Mouse (Mus musculus) limb, embryonic 15.5 days (tissue): ENCODE results near the gene Hspe1. TPM values are rescaled to one million over a fixed set of nuclear protein-coding genes. Genes with fewer than 3 reads are reported as not detected.
"Not testable (repeated sequence)": the region's sequence is repeated elsewhere in the genome, so short reads cannot be mapped to it uniquely, and the experiment has no call there.

Source experiments
- ATAC-seq: fragments of 200-750 bp; cut with Nextera tagmentation; 2 replicates; pipeline ENCODE4 v1.8.0; 2017; ENCODE audit warnings: low read depth, moderate TSS enrichment; ENCODE audit not compliant: insufficient number of reproducible peaks, low FRiP score, low TSS enrichment
- H3K27ac ChIP-seq: fragments of 300-500 bp; sonication (generic); 2 replicates; pipeline ENCODE4 v1.5.1; 2015; ENCODE audit warnings: moderate library complexity, mild to moderate bottlenecking, inconsistent platforms
- H3K27me3 ChIP-seq: fragments of 300-500 bp; sonication (generic); 2 replicates; pipeline ENCODE4 v1.6.1; 2015; ENCODE audit warnings: inconsistent platforms
- H3K36me3 ChIP-seq: fragments of 300-500 bp; sonication (generic); 2 replicates; pipeline ENCODE4 v1.6.1; 2015; ENCODE audit warnings: inconsistent platforms
- H3K4me1 ChIP-seq: fragments of 300-500 bp; sonication (generic); 2 replicates; pipeline ENCODE4 v1.6.1; 2015; ENCODE audit warnings: inconsistent platforms
- H3K4me2 ChIP-seq: fragments of 300-500 bp; sonication (generic); 2 replicates; pipeline ENCODE4 v1.6.1; 2015; ENCODE audit warnings: mild to moderate bottlenecking, inconsistent platforms
- H3K4me3 ChIP-seq: fragments of 300-500 bp; sonication (generic); 2 replicates; pipeline ENCODE4 v1.5.1; 2015; ENCODE audit warnings: mild to moderate bottlenecking, inconsistent platforms
- H3K9ac ChIP-seq: fragments of 300-500 bp; sonication (generic); 2 replicates; pipeline ENCODE4 v1.6.1; 2015; ENCODE audit warnings: inconsistent platforms
- H3K9me3 ChIP-seq: fragments of 300-500 bp; sonication (generic); 2 replicates; pipeline ENCODE4 v1.6.1; 2016; ENCODE audit warnings: inconsistent platforms
- WGBS: fragments of 180-500 bp; shearing (Covaris S2); methylation state at CpG from one replicate; pipeline ENCODE4 v1.1.7; 2015; 5-methylcytosine and 5-hydroxymethylcytosine counted together
- polyA plus RNA-seq: library from polyadenylated mRNA; unstranded; fragments of >200 nt; fragmentation: Nextera tagmentation; extraction: Ambion mirVana; gene quantifications from 2 replicates; pipeline ENCODE4 v1.2.1, GENCODE M21; 2015

Gene Hspe1
- polyA plus RNA-seq, 1 experiment from 2014 or later = 321 TPM

DNA sequence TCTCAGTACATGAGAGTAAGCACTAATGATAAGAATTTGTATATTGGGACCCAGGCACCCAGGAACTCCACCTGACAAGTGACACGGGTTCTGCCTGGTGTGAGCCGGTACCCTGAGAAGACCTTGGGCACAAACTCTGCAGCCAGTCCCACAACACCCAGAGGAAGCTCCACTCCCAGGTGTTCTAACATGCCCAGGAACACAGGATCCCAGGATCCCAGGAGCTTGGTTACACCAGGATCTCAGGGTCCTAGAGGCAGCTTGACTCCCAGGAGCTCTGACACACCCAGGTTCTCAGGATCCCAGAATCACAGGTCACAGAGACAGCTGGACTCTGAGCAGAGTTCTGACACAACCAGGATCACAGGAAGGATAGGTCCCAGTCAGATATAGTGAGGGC lies 36.2 kb downstream of the Hspe1 start:
- 89% methylated on average over 2 of the region's 2 CpGs for WGBS
- H3K9ac ChIP-seq, H3K4me2 ChIP-seq, H3K4me1 ChIP-seq, H3K27ac ChIP-seq, H3K9me3 ChIP-seq, H3K4me3 ChIP-seq, ATAC-seq, H3K27me3 ChIP-seq, H3K36me3 ChIP-seq: not testable (repeated sequence)

DNA sequence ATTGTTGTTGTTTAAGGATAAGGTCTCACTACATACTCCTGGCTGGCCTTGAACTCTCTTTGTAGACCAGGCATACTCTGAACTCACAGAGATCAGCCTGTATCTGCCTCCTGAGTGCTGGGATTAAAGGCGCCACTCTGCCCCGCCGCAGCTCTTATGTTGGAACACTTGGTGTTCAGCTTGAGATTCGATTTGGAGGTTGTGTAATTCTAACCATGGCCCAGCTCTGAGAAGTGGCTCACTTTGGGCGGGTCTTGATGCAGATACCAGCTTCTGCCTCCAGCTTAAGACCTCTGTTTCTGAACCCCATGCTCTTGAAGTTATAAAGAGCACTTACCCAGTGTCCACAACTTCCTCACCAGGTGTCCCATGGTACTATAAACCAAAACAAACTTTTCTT lies 41.8 kb downstream of the Hspe1 start:
- Histone ChIP-seq H3K27me3 (no peaks in the 10 kb centered on the region), H3K27ac (no peak overlapping the region), H3K4me3 (no peak overlapping the region), H3K9ac (no peak overlapping the region), H3K4me2 (no peak overlapping the region), H3K9me3 (no peaks in the 10 kb centered on the region), H3K36me3 (no peaks in the 10 kb centered on the region), H3K4me1 (peaks cover 11% of the 10 kb centered on the region)
- ATAC-seq = no peak
- WGBS = 93% methylated on average over 5 of the region's 5 CpGs

DNA sequence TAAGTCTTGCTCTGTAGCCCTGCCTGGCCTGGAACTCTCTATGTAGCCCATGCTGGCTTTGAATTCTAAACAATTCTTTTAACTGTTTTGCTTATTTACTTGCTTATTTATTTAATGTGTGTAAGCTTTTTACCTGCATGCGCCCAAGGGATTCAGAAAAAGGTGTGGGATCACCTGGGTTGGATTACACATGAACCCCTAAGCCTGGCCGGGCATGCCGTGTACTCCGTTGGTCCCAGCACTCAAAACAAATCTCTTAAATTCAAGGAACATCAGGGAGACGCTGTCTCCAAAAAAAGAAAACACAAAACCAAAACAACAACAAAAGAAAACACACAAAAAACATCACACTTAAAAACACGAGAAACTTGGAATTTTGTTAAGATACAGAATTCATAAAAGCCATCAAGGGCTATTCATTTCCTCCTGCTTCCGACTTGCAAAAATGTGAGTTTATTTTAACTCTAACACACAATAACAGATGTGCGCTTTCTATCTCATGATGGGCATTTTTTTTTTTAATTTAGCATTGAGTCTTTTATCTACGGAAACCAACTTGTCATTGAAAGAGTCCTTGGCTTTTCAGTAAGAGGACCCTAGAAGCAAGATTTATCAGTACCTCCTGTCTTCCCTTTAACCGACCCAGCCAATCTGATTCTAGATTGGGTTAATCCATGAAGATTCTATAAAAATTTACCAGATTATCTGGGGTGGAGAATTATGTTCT lies 42.4 kb downstream of the Hspe1 start:
- no peaks in the 10 kb centered on the region; the same call in 1 of the 2 replicates for H3K36me3 ChIP-seq
- H3K4me3 ChIP-seq = peak overlapping the region; percentile 98
- H3K27ac ChIP-seq = peak overlapping the region; percentile 98
- no peaks in the 10 kb centered on the region for H3K27me3 ChIP-seq
- H3K4me2 ChIP-seq = peak overlapping the region; percentile 56
- peaks cover 11% of the 10 kb centered on the region for H3K4me1 ChIP-seq
- ATAC-seq = no peak
- no peaks in the 10 kb centered on the region for H3K9me3 ChIP-seq
- 61% methylated on average over 10 of the region's 10 CpGs for WGBS
- H3K9ac ChIP-seq = peak overlapping the region; percentile 44; the same call in 1 of the 2 replicates

DNA sequence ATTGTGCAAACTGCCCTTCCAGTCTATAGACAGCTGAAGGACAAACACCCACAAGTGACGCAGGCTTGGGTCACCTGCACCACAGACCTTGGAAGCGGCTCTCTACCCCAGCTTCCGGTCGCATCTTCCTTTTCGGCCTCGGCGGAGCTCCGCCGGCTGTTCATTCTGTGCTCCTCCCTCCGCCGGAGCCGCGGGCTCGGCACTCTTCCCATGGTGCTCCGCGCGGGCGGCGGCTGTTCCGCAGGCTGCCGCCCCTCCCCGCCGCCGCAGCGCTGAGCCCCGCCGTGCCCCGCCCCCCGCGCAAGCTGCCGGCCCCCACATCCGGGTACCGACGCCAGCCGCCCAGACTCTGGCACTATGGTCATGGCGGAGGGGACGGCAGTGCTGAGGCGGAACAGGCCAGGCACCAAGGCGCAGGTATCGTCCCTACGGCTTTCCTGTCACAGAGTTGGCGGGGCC lies 43.0 kb downstream of the Hspe1 start, which contains the start of gene Mob4:
TSS of gene Mob4 (plus strand) at position 289 of the 459 bp plus-strand sequence.
- H3K27me3 ChIP-seq = no peaks in the 10 kb centered on the region
- peaks cover 11% of the 10 kb centered on the region for H3K4me1 ChIP-seq
- peak within 1 kb of the TSS; percentile 56 for H3K4me2 ChIP-seq
- peak within 1 kb of the TSS; percentile 98 for H3K27ac ChIP-seq
- H3K9me3 ChIP-seq = no peaks in the 10 kb centered on the region
- peak within 1 kb of the TSS; percentile 99 for H3K9ac ChIP-seq
- WGBS = under 1% methylated on average over 41 of the region's 42 CpGs
- peak; percentile 96 for ATAC-seq
- H3K36me3 ChIP-seq = no peaks in the 10 kb centered on the region; the same call in 1 of the 2 replicates
- peak within 1 kb of the TSS; percentile 98 for H3K4me3 ChIP-seq

DNA sequence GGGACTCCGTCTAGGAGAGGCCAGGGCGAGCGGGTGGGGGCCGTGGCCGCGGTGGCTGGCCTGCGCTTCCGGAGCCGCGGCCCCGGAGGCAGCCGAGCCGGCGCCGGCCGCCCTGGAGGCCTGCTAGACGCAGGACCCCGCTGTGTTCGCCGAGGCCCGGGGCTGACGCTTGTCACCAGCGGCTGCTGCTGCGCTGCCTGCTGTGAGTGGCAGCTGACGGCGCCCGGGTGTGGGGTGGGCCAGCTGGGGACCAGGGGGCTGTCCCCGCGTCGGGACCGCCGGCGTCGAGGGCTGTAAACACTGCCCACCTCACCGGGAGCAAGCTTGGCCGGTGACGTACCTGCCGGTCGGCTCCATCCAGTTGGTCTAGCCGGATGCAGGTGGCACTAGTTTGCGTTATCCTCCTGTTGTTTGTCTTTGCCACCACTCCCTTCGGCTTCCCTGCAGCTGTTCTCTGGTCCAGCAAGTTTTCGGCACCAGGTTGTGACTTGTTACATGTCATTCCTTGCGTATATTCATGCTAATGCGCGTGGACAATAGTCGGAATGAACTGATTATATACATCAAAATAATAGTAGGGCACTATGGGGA lies 43.6 kb downstream of the Hspe1 start:
- peak overlapping the region; percentile 98 for H3K4me3 ChIP-seq
- WGBS = under 1% methylated on average over 47 of the region's 47 CpGs
- H3K4me1 ChIP-seq = peaks cover 11% of the 10 kb centered on the region
- peak overlapping the region; percentile 99 for H3K9ac ChIP-seq
- H3K9me3 ChIP-seq = no peaks in the 10 kb centered on the region
- H3K27me3 ChIP-seq = no peaks in the 10 kb centered on the region
- no peaks in the 10 kb centered on the region; the same call in 1 of the 2 replicates for H3K36me3 ChIP-seq
- peak; percentile 76 for ATAC-seq
- H3K27ac ChIP-seq = peak overlapping the region; percentile 98
- peak overlapping the region; percentile 56 for H3K4me2 ChIP-seq

DNA sequence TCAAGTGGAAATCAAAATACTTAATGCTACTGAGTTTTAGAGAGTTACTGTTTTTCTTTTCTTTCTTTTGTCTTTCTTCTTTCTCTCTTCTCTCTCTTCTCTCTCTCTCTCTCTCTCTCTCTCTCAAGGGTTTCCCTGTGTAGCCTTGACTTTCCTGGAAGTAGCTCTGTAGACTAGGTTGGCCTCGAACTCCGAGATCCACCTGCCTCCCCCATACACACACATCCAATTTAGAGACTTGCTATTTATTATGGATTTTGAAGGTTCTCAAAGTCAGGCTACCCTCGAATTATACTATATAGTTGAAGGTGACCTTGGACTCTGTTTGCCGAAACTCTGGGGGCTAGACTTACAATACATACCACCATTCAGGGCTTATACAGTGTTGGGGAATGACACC lies 44.4 kb downstream of the Hspe1 start:
- H3K27me3 ChIP-seq = no peaks in the 10 kb centered on the region
- H3K4me2 ChIP-seq = peak overlapping the region; percentile 56
- H3K36me3 ChIP-seq = no peaks in the 10 kb centered on the region; the same call in 1 of the 2 replicates
- peak overlapping the region; percentile 98 for H3K4me3 ChIP-seq
- H3K27ac ChIP-seq = no peak overlapping the region
- 70% methylated on average over 4 of the region's 4 CpGs for WGBS
- H3K4me1 ChIP-seq = peaks cover 11% of the 10 kb centered on the region
- H3K9me3 ChIP-seq = no peaks in the 10 kb centered on the region
- peak overlapping the region; percentile 99; the same call in 1 of the 2 replicates for H3K9ac ChIP-seq
- ATAC-seq = no peak

DNA sequence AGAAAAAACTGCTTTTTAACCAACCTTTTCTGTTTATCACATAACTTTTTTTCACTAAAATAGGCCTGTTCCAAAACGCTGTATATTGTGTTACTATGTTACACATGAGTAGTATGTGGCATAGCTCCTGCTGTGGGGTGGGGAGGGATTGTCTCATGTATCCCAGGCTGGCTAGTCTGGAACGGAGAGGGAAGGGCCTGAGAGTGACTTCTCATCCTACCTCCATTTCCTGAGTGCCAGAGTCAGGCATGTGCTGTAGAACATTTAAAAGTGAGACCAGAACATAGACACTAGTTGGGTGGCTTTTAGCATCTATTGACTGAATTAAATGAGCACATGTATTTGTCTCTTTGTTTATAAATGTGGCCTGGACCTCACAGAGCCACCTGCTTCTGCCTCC lies 45.2 kb downstream of the Hspe1 start:
- Histone ChIP-seq H3K4me2 (no peak overlapping the region), H3K27ac (no peak overlapping the region), H3K27me3 (no peaks in the 10 kb centered on the region), H3K9me3 (no peaks in the 10 kb centered on the region), H3K9ac (no peak overlapping the region), H3K4me3 (no peak overlapping the region), H3K4me1 (peaks cover 11% of the 10 kb centered on the region), H3K36me3 (peaks cover 3% of the 10 kb centered on the region; the same call in 1 of the 2 replicates)
- no peak for ATAC-seq
- WGBS = 66% methylated on average over 2 of the region's 2 CpGs

DNA sequence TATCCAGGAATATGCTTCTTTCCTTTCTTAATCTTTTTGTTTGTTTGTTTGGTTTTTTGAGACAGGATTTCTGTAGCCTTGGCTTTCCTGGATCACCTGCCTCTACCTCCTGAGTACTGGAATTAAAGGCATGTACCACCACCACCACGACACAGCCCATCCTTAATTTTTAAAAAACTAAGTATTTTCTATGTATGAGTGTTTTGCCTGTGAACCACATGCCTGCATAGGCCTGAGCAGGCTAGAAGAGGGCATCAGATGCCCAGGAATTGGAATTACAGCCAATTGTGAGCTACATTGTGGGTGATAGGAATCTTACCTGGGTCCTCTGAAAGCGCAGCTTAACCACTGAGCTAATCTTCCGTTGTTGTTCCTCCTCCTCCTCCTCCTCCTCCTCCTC lies 46.4 kb downstream of the Hspe1 start:
- 95% methylated on average over 3 of the region's 3 CpGs for WGBS
- Histone ChIP-seq H3K4me2 (no peak overlapping the region), H3K27ac (no peak overlapping the region), H3K4me3 (no peak overlapping the region), H3K4me1 (peaks cover 11% of the 10 kb centered on the region), H3K27me3 (no peaks in the 10 kb centered on the region), H3K36me3 (peaks cover 3% of the 10 kb centered on the region; the same call in 1 of the 2 replicates), H3K9me3 (no peaks in the 10 kb centered on the region), H3K9ac (no peak overlapping the region)
- no peak for ATAC-seq

DNA sequence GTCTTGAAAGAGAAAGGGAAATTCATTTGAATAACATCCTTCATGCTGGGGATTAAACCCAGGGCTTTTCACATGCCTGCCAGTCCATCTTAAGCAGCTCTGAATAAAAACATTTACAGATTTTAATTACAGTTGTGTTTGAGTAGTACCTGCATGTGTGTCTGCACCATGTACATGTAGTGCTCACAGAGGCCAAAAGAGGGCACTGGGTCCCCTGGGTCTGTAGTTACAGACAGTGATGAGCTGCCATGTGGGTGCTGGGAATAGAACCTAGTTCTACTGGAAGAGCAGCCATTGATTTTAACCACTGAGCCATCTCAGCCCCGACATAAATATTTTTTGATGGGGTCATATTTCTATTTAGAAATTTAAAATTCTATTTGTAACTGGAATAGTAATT lies 47.9 kb downstream of the Hspe1 start:
- WGBS = 92% methylated on average over 1 of the region's 1 CpGs
- H3K9ac ChIP-seq = no peak overlapping the region
- peaks cover 11% of the 10 kb centered on the region for H3K4me1 ChIP-seq
- no peak overlapping the region for H3K27ac ChIP-seq
- H3K4me2 ChIP-seq = no peak overlapping the region
- peaks cover 12% of the 10 kb centered on the region for H3K36me3 ChIP-seq
- no peak overlapping the region for H3K4me3 ChIP-seq
- no peaks in the 10 kb centered on the region for H3K9me3 ChIP-seq
- H3K27me3 ChIP-seq = no peaks in the 10 kb centered on the region
- ATAC-seq = no peak

Other genes with a start within 250 kb of the Hspe1 start
- 19.1 and 20.2 TPM in 2 replicates for gene Ankrd44, start 161.7 kb upstream of the Hspe1 start, polyA plus RNA-seq
- 297 and 300 TPM in 2 replicates for gene Sf3b1, start 60.7 kb upstream of the Hspe1 start, polyA plus RNA-seq
- 19.9 and 22.2 TPM in 2 replicates for gene Coq10b, start 35.4 kb upstream of the Hspe1 start, polyA plus RNA-seq
- gene Hspd1, start 111 bp downstream of the Hspe1 start, polyA plus RNA-seq = 298 and 308 TPM in 2 replicates
- gene Mob4, start 43.1 kb downstream of the Hspe1 start, polyA plus RNA-seq = 134 and 138 TPM in 2 replicates
- gene Rftn2, start 138.7 kb downstream of the Hspe1 start, polyA plus RNA-seq = 28.0 and 31.8 TPM in 2 replicates
- gene Mars2, start 149.0 kb downstream of the Hspe1 start, polyA plus RNA-seq = 2.5 and 3.1 TPM in 2 replicates